Mouse (Mus musculus): ENCODE measurements at regions not wholly inside any gene's neighbourhood (a gene's known extent, or its start where the extent isn't known, plus 50 kb on each side); places are given as distances from the start of the nearest gene placed in this dataset.

DNA sequence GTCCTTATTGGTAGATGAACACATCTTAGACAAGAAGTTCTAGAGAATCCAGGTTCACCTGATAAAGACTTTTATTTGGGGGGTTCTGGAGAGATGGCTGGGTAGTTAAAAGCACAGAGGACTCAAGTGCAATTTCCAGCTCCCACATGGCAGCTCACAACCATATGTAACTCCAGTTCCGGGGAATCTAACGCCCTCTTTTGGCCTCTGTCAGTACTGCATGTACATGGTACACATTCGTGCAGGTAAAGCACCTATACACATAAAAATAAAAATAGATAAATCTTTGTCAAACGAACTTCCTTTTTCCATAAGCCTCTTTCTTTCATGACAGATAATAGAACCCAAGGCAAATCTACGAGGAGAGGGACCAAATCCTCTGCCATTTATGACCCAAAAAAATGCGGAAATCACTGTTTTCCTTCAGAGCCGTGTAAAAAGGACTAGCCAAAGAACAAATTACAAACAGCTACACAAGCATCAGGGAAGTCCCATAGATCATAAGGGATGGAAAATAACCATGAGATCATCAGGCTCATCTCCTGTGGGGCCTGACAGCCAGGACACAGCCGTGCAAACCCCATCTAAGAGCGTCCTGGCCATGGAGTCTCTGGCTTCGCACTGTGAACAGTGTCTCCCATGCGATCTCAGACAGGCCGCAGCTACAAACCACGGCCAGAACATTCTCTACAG, 107.4 kb downstream of the Zfp36l1 start:
- H3K9me3 ChIP-seq (replicated peaks; ENCODE audit: insufficient read depth, low read length): no peaks in the 10 kb centered on the region
- H3K27ac ChIP-seq (ENCODE audit: control insufficient read depth, low read depth, low read length): no peak overlapping the region
- no peaks in the 10 kb centered on the region for H3K79me2 ChIP-seq (ENCODE audit: control insufficient read depth, insufficient read depth, low read length, poor library complexity)
- TF ChIP-seq CTCF (IDR thresholded peaks at IDR 0.05 in 2 of 3, conservative IDR thresholded peaks at IDR 0.05 in 1 of 3; ENCODE audit: control insufficient read depth in 1 of 3, insufficient read depth in 1 of 3, low read depth in 2 of 3, low read length in 3 of 3, poor library complexity in 1 of 3, severe bottlenecking in 1 of 3) (peak in 2 of 3 experiments; percentile 23 to 28; a peak in 3 of 6 replicates), SMC3 (IDR thresholded peaks at IDR 0.05; ENCODE audit: low read depth, low read length) (0 out of 2 replicates have a peak, but pooled peaks have one; percentile 12), RAD21 (IDR thresholded peaks at IDR 0.05; ENCODE audit: low read depth, low read length) (peak; percentile 11; the same call in 1 of the 2 replicates), MEF2A (IDR thresholded peaks at IDR 0.05; ENCODE audit: extremely low read depth, insufficient replicate concordance, low read depth, low read length, poor library complexity, severe bottlenecking) (no peak), ZC3H11A (IDR thresholded peaks at IDR 0.05; ENCODE audit: low read depth, low read length) (peak; percentile 23)
- H3K9ac ChIP-seq (ENCODE audit: control insufficient read depth, low read depth, low read length, poor library complexity, severe bottlenecking): no peak overlapping the region
- no peaks in the 10 kb centered on the region for H3K36me3 ChIP-seq (ENCODE audit: control insufficient read depth in 1 of 2, insufficient read depth in 2 of 2, low read length in 2 of 2)
- no peaks in the 10 kb centered on the region for H3K4me1 ChIP-seq (ENCODE audit: control insufficient read depth in 1 of 2, insufficient read depth in 2 of 2, low read length in 2 of 2)
- no peak overlapping the region for H3K4me3 ChIP-seq (ENCODE audit: control insufficient read depth in 1 of 2, insufficient read depth in 1 of 2, low read depth in 2 of 2, low read length in 2 of 2)
- H3K27me3 ChIP-seq (ENCODE audit: control insufficient read depth in 1 of 2, insufficient read depth in 2 of 2, low read length in 2 of 2): no peaks in the 10 kb centered on the region; a peak in 2 of 4 replicates
- DNase-seq (ENCODE audit: low read depth, low spot score): no peak

DNA sequence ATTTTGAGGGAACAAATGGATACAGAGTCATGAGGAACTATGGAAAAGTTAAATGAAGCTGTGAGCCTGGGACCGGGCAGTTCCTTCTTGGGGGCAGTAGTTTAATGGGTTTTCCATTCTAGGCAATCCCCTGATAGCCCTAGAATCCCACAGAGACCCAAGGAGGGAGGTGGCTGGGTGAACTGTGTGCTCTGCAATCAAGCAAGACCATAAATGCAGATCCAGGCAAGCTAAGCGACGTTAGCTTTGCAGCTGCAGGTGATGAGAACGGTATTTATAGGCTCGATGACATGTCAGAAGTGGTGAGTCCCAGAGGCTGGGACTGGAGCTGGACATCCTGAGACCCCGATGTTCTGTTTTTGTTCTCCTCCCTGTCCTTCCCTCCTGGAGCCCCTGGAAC, 108.2 kb downstream of the Zfp36l1 start:
- no peaks in the 10 kb centered on the region for H3K36me3 ChIP-seq (ENCODE audit: control insufficient read depth in 1 of 2, insufficient read depth in 2 of 2, low read length in 2 of 2)
- H3K79me2 ChIP-seq (ENCODE audit: control insufficient read depth, insufficient read depth, low read length, poor library complexity): no peaks in the 10 kb centered on the region
- H3K4me3 ChIP-seq (ENCODE audit: control insufficient read depth in 1 of 2, insufficient read depth in 1 of 2, low read depth in 2 of 2, low read length in 2 of 2): no peak overlapping the region
- H3K4me1 ChIP-seq (ENCODE audit: control insufficient read depth in 1 of 2, insufficient read depth in 2 of 2, low read length in 2 of 2): no peaks in the 10 kb centered on the region
- DNase-seq (ENCODE audit: low read depth, low spot score): no peak
- no peak overlapping the region for H3K27ac ChIP-seq (ENCODE audit: control insufficient read depth, low read depth, low read length)
- no peaks in the 10 kb centered on the region; a peak in 1 of 4 replicates for H3K27me3 ChIP-seq (ENCODE audit: control insufficient read depth in 1 of 2, insufficient read depth in 2 of 2, low read length in 2 of 2)
- no peaks in the 10 kb centered on the region for H3K9me3 ChIP-seq (replicated peaks; ENCODE audit: insufficient read depth, low read length)
- TF ChIP-seq ZKSCAN1 (IDR thresholded peaks at IDR 0.05; ENCODE audit: low read depth, low read length) (no peak), ZNF384 (IDR thresholded peaks at IDR 0.05; ENCODE audit: low read depth, low read length) (no peak), POLR2A (IDR thresholded peaks at IDR 0.05; ENCODE audit: control insufficient read depth in 1 of 2, insufficient read depth in 1 of 2, low read depth in 1 of 2, low read length in 2 of 2, poor library complexity in 1 of 2) (no peak), CHD1 (IDR thresholded peaks at IDR 0.05; ENCODE audit: low read depth, low read length) (no peak), CHD2 (IDR thresholded peaks at IDR 0.05; ENCODE audit: low read length) (no peak), E2F4 (IDR thresholded peaks at IDR 0.05; ENCODE audit: borderline replicate concordance, low read depth, low read length) (no peak), TAL1 (IDR thresholded peaks at IDR 0.05; ENCODE audit: low read length) (no peak), UBTF (IDR thresholded peaks at IDR 0.05; ENCODE audit: borderline replicate concordance, insufficient read depth, low read depth, low read length) (no peak), MAZ (IDR thresholded peaks at IDR 0.05; ENCODE audit: low read depth, low read length) (no peak), TBP (IDR thresholded peaks at IDR 0.05; ENCODE audit: low read depth, low read length) (no peak), POLR2AphosphoS5 (IDR thresholded peaks at IDR 0.05; ENCODE audit: borderline replicate concordance, low read depth, low read length) (no peak), ZMIZ1 (IDR thresholded peaks at IDR 0.05; ENCODE audit: low read depth, low read length) (no peak), KAT2A (conservative IDR thresholded peaks at IDR 0.05; ENCODE audit: low read depth, low read length) (no peak), MYC (IDR thresholded peaks at IDR 0.05; ENCODE audit: low read depth, low read length) (no peak)
- H3K9ac ChIP-seq (ENCODE audit: control insufficient read depth, low read depth, low read length, poor library complexity, severe bottlenecking): no peak overlapping the region
